Mouse (Mus musculus) layer of hippocampus, adult 2 months (tissue): ENCODE results near the gene Rgsl1. TPM values are rescaled to one million over a fixed set of nuclear protein-coding genes. Genes with fewer than 3 reads are reported as not detected.
"Not testable (repeated sequence)": the region's sequence is repeated elsewhere in the genome, so short reads cannot be mapped to it uniquely, and the experiment has no call there.

Source experiments
- DNase-seq, 2 experiments: peaks; one replicate each; pipeline ENCODE4 v3.0.0; 2022; ENCODE audit warnings: low spot score in 2 of 2
- H3K27ac ChIP-seq: fragments of 200-600 bp; 2 replicates; pipeline ENCODE4 v1.8.1; 2022
- H3K4me3 ChIP-seq: fragments of 200-600 bp; 2 replicates; pipeline ENCODE4 v1.8.1; 2022; ENCODE audit warnings: mild to moderate bottlenecking
- CTCF ChIP-seq: fragments of 200-600 bp; conservative IDR thresholded peaks from 2 replicates; pipeline ENCODE4 v1.8.1; 2022; ENCODE audit warnings: antibody characterized with exemption, mild to moderate bottlenecking, moderate library complexity
- total RNA-seq, 2 experiments: library from RNA; stranded (reverse); gene quantifications; 2 replicates each; pipeline ENCODE4 v1.2.3; 2021

The Rgsl1 gene
- total RNA-seq, 2 experiments from 2014 or later, result 1.4 TPM

DNA sequence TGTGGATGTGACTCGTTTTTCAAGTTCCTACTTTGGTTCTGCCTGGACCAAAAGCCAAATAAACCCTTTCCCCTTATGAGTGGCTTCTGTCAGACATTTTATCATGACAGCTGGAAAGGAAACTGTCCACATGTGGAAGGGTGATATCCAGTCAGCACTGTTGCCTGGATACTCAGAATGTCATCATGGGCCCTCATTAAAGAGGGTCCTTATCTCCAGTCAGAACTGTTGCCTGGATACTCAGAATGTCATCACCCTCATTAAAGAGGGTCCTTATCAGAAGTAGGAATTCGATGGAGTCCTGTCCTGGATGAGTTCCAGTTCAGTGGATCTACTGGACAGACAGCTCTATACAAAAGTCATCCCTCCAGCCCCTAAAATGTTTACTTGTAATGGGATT lies 29.7 kb downstream of the Rgsl1 start:
- no peak overlapping the region for H3K27ac ChIP-seq
- DNase-seq, result no peak
- no peak overlapping the region for H3K4me3 ChIP-seq
- TF ChIP-seq CTCF, result no peak

DNA sequence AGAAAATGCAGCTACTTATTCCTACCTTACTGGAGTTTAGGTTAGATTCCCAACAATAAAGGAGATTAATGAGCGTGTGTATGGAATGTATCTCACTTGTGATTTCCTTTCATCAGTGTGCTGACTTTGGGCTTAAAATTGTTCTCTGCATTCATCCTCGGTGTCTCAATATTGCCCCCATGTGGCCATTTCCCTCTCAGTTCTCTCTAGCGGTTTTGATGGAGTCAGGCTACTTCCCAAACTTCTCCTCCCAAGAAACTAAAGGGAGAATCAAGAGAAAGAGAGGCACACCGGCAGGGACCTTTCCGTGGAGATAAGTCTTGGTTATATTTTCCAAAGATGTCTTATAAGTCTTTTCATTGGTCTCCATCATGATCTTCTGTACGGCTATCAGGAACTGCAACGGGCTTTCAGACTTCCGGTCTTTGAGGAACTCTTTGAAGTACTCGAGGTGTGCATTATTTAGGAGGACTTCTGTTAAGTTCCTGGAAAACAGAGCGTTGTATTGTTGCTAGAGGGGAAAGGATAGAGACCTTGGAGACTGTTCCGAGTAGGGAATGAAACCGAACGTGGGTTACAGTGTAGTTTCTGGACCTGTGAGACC lies 36.5 kb downstream of the Rgsl1 start:
- no peak overlapping the region for H3K27ac ChIP-seq
- no peak overlapping the region for H3K4me3 ChIP-seq
- DNase-seq, result peak; percentile 34 to 75
- TF ChIP-seq CTCF, result peak; percentile 90

DNA sequence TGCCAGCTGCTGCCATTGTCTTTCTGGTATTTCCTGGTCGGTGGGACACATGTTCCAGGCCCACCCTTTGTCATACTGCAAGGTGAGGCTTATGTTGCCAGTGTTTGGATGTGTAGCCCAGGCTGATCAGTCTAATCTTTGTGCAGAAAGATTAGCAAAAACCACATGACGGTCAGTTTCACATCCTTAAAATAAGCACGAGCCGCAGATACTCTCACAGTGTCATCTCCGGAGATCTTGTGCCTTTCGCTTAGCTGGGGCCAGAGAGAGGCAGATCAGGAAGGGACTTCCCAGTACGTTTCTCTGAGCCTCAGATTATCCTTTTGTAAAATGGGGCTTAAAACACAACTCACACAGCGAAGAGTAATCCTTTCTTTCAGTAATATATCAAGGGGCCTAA lies 40.4 kb downstream of the Rgsl1 start:
- Histone ChIP-seq H3K4me3 (no peak overlapping the region), H3K27ac (no peak overlapping the region)
- TF ChIP-seq CTCF, result no peak
- DNase-seq, result no peak

DNA sequence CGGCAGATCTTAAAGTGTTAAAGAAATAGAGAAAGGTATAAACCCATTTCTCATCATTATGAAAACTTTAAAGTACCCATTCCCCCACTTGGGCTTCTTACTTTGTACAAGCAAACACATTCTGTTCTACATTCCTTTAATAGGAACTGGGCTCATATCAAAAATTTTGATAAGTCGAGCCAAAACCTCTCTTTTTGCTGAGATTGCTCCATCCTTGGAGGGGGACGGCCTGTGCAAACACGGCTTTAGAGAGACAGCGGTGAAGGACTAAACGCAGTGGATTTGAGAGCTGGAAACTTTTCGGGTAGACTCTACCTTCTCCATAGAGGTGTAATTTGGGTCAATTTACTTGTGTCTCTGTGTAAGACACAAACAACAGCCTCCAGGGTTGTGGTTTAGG lies 41.3 kb downstream of the Rgsl1 start:
- no peak for TF ChIP-seq CTCF
- H3K27ac ChIP-seq, result no peak overlapping the region
- H3K4me3 ChIP-seq, result no peak overlapping the region
- DNase-seq, result no peak

DNA sequence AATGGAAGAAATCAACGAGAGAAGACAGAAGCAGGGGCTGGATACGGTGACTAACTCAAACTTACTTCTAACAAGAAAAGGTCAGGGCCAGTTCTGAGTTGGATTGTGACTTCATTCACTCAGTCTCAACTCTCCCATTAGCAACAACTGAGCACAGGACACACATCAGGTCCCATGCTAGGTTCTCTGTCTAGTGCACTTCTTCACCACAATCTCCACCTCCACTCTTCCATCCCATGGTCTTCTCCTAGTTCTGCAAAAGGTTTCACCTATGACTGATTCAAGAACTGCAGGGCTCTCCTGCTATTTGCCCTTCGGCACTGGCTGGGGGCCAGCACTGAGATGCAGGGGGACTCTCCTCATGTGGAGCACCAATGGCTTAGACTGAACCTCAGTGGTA lies 49.7 kb downstream of the Rgsl1 start:
- no peak for DNase-seq
- TF ChIP-seq CTCF, result no peak
- no peak overlapping the region for H3K4me3 ChIP-seq
- no peak overlapping the region for H3K27ac ChIP-seq

DNA sequence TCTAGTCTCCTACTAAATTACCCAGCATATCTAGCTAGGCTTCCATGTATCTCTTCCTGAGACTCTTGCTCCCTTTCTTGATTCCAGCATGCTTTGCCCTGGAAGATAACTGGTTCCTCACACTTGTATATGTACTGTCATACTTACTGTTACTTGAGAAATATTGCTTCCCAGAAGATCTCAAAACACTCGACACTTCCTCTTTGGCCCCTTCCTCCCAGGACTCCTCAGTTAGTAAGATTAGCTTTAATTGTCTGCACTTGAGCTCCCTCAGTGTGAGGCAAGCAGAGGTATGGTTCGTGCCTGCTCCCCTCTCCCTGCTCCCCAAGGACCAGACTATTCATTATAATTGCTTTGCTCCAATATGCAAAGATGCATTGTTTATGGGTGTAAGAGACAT lies 53.2 kb downstream of the Rgsl1 start:
- H3K4me3 ChIP-seq, result no peak overlapping the region
- H3K27ac ChIP-seq, result no peak overlapping the region
- no peak for DNase-seq
- no peak for TF ChIP-seq CTCF

DNA sequence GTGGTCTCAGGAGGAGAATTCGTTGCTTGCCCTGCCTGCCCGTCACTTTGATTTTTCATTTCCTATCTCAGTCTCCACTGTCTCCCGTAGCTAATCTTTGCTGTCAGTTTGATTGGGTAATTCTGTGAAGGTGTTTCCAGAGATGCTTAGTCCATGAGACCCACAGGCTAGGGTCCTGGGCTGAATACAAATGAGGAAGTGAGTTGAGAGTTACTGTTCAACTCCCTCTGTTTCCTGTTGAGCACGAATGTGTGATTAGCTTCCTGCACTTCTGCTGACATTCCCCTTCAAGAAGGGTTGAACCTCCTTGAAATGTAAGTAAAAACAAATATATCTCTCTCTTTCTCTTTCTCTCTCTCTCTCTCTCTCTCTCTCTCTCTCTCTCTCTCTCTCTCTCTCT lies 58.3 kb downstream of the Rgsl1 start:
- no peak overlapping the region for H3K27ac ChIP-seq
- no peak for DNase-seq
- TF ChIP-seq CTCF, result no peak
- H3K4me3 ChIP-seq, result no peak overlapping the region

DNA sequence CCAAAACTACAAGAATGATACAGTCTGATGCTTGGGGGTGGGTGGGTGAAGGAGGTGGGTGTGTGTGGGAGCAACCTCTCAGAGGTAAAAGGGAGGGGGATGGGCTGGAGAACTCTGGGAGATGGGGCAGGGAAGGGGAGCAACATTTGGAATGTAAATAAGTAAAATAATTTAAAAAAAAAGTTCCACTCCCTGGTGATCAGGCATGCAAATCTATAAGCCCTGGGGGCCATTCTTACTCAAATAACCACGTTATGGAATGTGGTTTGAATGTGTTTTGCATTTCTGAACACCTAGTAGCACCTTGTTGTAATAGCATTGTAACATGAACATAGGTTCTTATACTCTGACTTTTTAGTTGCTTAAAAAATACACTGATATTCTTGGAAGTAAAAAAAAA lies 60.6 kb downstream of the Rgsl1 start:
- Histone ChIP-seq H3K4me3 (no peak overlapping the region), H3K27ac (no peak overlapping the region)
- no peak for TF ChIP-seq CTCF
- DNase-seq, result no peak

DNA sequence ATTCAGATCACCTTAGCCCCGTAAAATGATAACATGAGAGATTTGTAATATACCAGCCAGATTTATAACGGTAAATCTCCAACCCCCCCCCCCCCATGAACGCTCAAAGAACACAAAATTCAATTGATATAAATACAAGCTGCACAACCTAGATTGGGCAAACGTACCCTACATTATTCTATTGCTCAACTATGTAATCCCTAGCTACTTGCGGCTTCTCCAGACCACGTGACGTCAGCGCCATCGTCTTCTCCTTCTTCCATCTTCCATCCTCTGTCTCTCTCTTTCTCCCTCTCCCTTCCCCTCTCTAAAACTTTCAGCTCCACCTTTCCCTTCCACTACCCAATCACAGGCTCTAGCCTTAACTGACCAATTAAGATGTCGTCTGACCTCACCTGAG lies 65.7 kb downstream of the Rgsl1 start:
- no peak overlapping the region for H3K4me3 ChIP-seq
- no peak overlapping the region for H3K27ac ChIP-seq
- DNase-seq, result no peak
- TF ChIP-seq CTCF, result no peak

DNA sequence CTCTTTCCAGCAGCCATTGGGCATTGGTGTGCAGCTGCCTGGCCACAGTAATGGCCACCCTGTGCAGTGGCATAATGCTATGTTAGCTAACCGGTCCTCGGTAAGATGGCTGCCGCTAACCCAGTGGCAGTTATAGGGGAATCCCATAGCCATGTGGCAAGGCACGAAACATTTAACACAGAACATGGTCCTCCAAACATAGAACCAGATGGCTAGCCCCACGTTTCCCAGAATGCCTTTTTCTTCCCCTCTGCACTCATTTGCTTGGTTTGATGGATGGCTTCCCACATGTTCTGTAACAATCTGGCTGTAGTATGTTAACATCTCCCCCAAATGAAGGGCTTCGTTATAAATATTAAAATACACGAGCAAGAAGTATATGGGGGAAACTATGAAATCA lies 67.7 kb downstream of the Rgsl1 start:
- peak; percentile 14 to 16 for DNase-seq

DNA sequence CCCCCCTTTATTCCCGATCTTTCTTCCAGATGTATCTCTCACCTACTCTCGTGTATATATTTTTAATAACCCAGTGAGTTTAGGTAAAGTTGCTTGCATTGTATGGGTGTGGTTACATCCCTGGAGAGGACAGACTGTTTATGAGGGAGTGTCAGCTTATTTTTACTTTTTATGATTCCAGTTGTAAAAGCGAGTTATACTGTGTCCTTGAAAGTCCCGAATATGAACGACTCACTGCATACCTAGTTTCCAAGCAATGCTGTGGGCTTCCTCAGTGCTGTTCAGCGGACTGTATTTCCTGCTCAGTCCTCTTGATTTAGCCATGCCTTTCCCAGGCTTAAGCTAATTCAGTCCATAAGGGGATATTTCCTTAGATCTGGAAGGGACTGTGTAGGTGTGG lies 68.8 kb downstream of the Rgsl1 start:
- H3K4me3 ChIP-seq, result no peak overlapping the region
- no peak overlapping the region for H3K27ac ChIP-seq
- no peak for TF ChIP-seq CTCF
- no peak for DNase-seq

More for the DNA sequence above, 67.7 kb downstream of the Rgsl1 start:
- no peak for TF ChIP-seq CTCF
- H3K4me3 ChIP-seq, result no peak overlapping the region
- H3K27ac ChIP-seq, result no peak overlapping the region; the same call in 1 of the 2 replicates

DNA sequence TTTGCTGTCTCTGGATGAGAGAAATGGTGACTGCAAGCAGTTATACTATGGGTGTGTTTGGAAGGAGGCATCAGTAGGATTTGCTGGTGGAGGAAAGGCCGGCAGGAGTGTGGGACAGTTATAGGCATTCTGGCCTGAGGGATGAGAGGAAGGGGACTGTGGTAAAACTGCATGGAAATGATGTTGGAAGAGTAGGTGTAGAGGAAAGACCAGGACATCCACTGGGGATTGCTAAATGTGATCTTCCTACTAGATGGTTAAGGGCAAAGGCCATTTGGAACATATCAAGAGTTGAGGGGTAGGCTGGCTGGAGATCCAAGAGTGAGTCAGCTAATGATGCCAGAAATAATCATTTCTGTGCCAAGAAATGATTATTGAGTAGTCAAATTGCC lies 73.2 kb downstream of the Rgsl1 start:
- DNase-seq, result no peak
- H3K4me3 ChIP-seq, result no peak overlapping the region
- no peak overlapping the region for H3K27ac ChIP-seq
- no peak for TF ChIP-seq CTCF

DNA sequence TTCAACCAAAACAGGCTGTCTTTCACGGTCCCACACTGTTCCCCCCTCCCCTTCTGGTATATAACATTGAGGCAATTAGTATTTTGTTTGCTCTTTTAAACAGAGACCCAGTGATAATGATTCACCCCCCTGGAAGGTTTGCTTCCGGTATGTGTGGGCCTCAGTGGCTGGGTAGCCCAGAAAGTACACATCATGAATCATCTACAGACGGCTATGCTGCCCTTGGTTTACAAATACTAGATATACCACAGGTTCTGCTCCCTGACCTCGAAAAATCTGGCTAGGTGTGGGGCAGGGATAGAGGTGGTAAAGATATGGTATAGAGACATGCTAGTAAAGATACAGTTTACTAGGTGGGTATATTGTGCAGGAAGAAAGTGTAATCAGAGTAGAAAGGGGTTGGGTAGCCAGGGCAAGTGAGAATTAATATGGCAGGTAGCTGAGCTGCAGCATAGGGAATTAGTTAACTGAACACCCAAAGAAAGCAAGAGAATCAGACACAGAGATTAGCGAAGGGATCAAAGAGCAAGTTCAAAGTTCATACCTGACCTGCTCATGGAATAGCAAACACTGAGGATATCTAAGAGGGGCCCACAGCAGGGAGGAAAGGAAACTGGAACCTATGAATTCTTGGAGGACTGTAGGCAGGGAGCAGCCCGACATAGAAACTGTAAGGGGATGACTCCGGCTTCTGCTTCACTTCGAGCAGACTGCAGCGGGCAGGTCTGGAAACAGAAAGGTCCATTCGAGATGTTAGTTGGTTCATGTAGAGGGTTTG lies 73.8 kb downstream of the Rgsl1 start:
- H3K4me3 ChIP-seq, result no peak overlapping the region
- TF ChIP-seq CTCF, result no peak
- no peak for DNase-seq
- no peak overlapping the region for H3K27ac ChIP-seq

DNA sequence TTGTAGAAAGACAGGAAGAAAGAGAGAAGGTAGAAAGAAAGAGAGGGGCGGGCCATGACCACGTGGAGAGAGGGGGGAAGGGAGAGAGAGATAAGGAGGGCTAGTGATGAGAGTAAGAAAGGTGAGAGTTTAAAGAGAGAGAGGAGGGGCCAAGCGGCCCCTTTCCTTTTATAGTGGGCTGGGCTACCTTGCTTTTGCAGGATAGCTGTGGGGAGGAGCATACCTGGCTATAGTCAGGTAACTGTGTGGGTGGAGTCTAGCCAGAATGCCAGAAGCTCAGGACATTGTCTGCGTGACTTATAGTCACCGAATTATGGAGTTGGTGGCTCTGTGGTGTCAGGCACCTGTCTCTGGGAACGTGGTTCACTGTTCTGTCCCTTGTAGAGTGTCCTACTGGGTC lies 74.4 kb downstream of the Rgsl1 start:
- not testable (repeated sequence) for H3K4me3 ChIP-seq, H3K27ac ChIP-seq, DNase-seq
